Mouse (Mus musculus) embryonic facial prominence, embryonic 10.5 days (tissue): ENCODE data around the gene Pbx1. TPM values are rescaled to one million over a fixed set of nuclear protein-coding genes. Genes with fewer than 3 reads are reported as not detected.

ENCODE experiments used
- DNase-seq: peaks from one replicate; pipeline ENCODE4 v3.0.0-alpha.2; 2017; ENCODE audit warnings: low spot score
- H3K27ac ChIP-seq: fragments of 300-500 bp; sonication (generic); replicated peaks from 2 replicates; pipeline ENCODE4 v1.5.1; 2016; ENCODE audit warnings: mild to moderate bottlenecking
- H3K27me3 ChIP-seq: fragments of 300-500 bp; sonication (generic); replicated peaks from 2 replicates; pipeline ENCODE4 v1.6.1; 2016; ENCODE audit warnings: low read depth, mild to moderate bottlenecking; ENCODE audit not compliant: poor library complexity, severe bottlenecking
- H3K36me3 ChIP-seq: fragments of 300-500 bp; sonication (generic); replicated peaks from 2 replicates; pipeline ENCODE4 v1.6.1; 2016; ENCODE audit warnings: mild to moderate bottlenecking, moderate library complexity
- H3K4me1 ChIP-seq: fragments of 300-500 bp; sonication (generic); 2 replicates; pipeline ENCODE4 v1.6.1; 2016
- H3K4me3 ChIP-seq: fragments of 300-500 bp; sonication (generic); 2 replicates; pipeline ENCODE4 v1.5.1; 2016; ENCODE audit warnings: mild to moderate bottlenecking, moderate library complexity
- H3K9me3 ChIP-seq: fragments of 300-500 bp; sonication (generic); 2 replicates; pipeline ENCODE4 v1.6.1; 2016; ENCODE audit warnings: mild to moderate bottlenecking
- WGBS: fragments of 180-500 bp; shearing (Covaris S2); methylation state at CpG from one replicate; pipeline ENCODE4 v1.1.7; 2016; 5-methylcytosine and 5-hydroxymethylcytosine counted together
- polyA plus RNA-seq: library from polyadenylated mRNA; unstranded; fragments of >200 nt; fragmentation: Nextera tagmentation; extraction: Ambion mirVana; gene quantifications from 2 replicates; pipeline ENCODE4 v1.2.1, GENCODE M21; 2016

Pbx1 gene
- polyA plus RNA-seq, 1 experiment from 2014 or later, result 41.6 TPM

- 98% methylated on average over 1 of the region's 1 CpGs for WGBS
- no peak for DNase-seq
- Histone ChIP-seq H3K4me3 (no peak overlapping the region), H3K36me3 (peaks cover 9% of the 10 kb centered on the region), H3K9me3 (no peaks in the 10 kb centered on the region), H3K4me1 (peaks cover 48% of the 10 kb centered on the region), H3K27ac (no peak overlapping the region), H3K27me3 (no peaks in the 10 kb centered on the region)
Measured at GRCm38 (mm10) chr1:168233182-168233581, 198.9 kb downstream of the Pbx1 start.

GRCm38 (mm10) chr1:168231548-168232429, 200.3 kb downstream of the Pbx1 start:
- no peaks in the 10 kb centered on the region for H3K9me3 ChIP-seq
- H3K4me1 ChIP-seq, result peaks cover 51% of the 10 kb centered on the region
- no peaks in the 10 kb centered on the region for H3K27me3 ChIP-seq
- DNase-seq, result no peak
- no peak overlapping the region for H3K27ac ChIP-seq
- WGBS, result 92% methylated on average over 11 of the region's 11 CpGs
- no peak overlapping the region for H3K4me3 ChIP-seq
- peaks cover 9% of the 10 kb centered on the region for H3K36me3 ChIP-seq

DNA sequence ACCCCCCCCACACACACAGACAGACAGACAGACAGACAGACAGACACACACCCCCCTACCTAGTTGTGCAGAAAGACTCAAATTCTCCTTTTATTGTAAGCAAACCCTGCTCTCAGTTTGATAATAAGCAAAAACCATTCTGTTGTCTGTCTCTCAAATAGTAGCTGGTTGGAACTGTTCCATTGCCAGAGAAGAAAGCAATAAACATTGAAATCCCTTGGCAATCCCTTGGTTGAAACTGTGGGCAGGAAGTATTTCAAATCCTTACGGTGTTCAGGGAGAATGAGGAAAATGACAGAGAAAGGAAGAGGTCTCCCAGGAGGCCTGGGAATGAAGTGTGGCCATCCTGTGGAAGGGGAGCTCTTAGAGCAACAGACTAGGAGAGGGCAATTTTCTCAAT, 201.2 kb downstream of the Pbx1 start:
- Histone ChIP-seq H3K9me3 (no peaks in the 10 kb centered on the region), H3K36me3 (peaks cover 5% of the 10 kb centered on the region), H3K27ac (peak overlapping the region; percentile 75), H3K27me3 (no peaks in the 10 kb centered on the region), H3K4me1 (peaks cover 60% of the 10 kb centered on the region), H3K4me3 (no peak overlapping the region)
- no peak for DNase-seq
- WGBS, result 53% methylated on average over 1 of the region's 1 CpGs

DNA sequence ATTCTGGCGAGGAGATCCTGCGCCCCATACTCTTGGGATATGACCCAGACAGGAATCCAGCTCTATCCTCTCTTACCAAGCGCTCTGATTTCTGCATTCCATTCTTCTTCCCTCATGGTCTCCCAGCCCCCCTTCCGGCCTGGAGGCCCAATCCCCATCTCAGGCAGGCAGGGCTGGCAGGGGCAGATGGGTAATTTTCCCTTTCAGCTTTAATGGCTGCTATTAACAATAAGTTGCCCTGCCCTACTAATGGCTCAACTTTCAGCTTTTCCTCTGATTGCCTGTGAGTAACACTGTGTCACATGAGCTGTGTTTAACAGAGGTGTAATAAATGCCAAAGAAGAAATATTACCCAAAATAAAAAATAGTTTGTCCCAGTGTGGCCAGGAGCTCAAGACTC, 201.9 kb downstream of the Pbx1 start:
- Histone ChIP-seq H3K4me3 (no peak overlapping the region; the same call in 1 of the 2 replicates), H3K36me3 (peaks cover 5% of the 10 kb centered on the region), H3K27ac (peak overlapping the region; percentile 75), H3K9me3 (no peaks in the 10 kb centered on the region), H3K27me3 (no peaks in the 10 kb centered on the region), H3K4me1 (peaks cover 63% of the 10 kb centered on the region)
- DNase-seq, result peak; percentile 70
- WGBS, result 48% methylated on average over 4 of the region's 4 CpGs

- H3K9me3 ChIP-seq, result no peaks in the 10 kb centered on the region
- no peaks in the 10 kb centered on the region for H3K27me3 ChIP-seq
- no peak for DNase-seq
- H3K4me1 ChIP-seq, result peaks cover 67% of the 10 kb centered on the region
- H3K36me3 ChIP-seq, result peaks cover 5% of the 10 kb centered on the region
- H3K27ac ChIP-seq, result peak overlapping the region; percentile 51; the same call in 1 of the 2 replicates
- H3K4me3 ChIP-seq, result no peak overlapping the region
- 76% methylated on average over 6 of the region's 6 CpGs for WGBS
Measured at GRCm38 (mm10) chr1:168228756-168229526, 203.1 kb downstream of the Pbx1 start.

- Histone ChIP-seq H3K27ac (no peak overlapping the region), H3K9me3 (no peaks in the 10 kb centered on the region), H3K27me3 (no peaks in the 10 kb centered on the region), H3K36me3 (no peaks in the 10 kb centered on the region; the same call in 1 of the 2 replicates), H3K4me1 (peaks cover 68% of the 10 kb centered on the region), H3K4me3 (no peak overlapping the region)
- DNase-seq, result no peak
- WGBS, result 68% methylated on average over 6 of the region's 6 CpGs
Measured at GRCm38 (mm10) chr1:168226150-168226549, 205.9 kb downstream of the Pbx1 start.

GRCm38 (mm10) chr1:168225595-168226127, 206.4 kb downstream of the Pbx1 start:
- WGBS, result 90% methylated on average over 7 of the region's 7 CpGs
- Histone ChIP-seq H3K36me3 (no peaks in the 10 kb centered on the region; the same call in 1 of the 2 replicates), H3K27ac (no peak overlapping the region), H3K4me3 (no peak overlapping the region), H3K9me3 (no peaks in the 10 kb centered on the region), H3K27me3 (no peaks in the 10 kb centered on the region), H3K4me1 (peaks cover 68% of the 10 kb centered on the region)
- no peak for DNase-seq

DNA sequence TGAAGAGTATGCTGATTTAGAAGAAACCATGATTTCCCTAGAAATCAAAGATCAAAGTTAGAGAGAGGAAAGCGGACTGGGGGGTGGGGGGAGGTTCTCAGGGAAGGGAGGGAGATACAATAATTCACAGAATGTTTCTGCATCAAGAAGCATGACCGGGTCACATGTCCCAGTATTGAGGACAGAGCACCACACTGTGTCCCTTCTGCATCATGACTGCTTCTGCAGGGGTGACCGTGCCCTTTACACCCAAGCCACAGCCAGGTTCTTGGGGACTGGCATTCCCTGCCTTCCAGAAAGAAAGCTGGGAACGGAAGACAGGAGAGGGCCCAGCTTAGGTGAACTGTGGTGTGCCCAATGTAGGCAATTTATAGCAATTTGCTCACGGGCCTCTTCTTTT, 207.9 kb downstream of the Pbx1 start:
- H3K4me3 ChIP-seq, result no peak overlapping the region
- H3K27me3 ChIP-seq, result no peaks in the 10 kb centered on the region
- DNase-seq, result no peak
- H3K4me1 ChIP-seq, result peaks cover 68% of the 10 kb centered on the region
- 91% methylated on average over 5 of the region's 5 CpGs for WGBS
- no peaks in the 10 kb centered on the region; the same call in 1 of the 2 replicates for H3K36me3 ChIP-seq
- H3K27ac ChIP-seq, result no peak overlapping the region
- no peaks in the 10 kb centered on the region for H3K9me3 ChIP-seq

DNA sequence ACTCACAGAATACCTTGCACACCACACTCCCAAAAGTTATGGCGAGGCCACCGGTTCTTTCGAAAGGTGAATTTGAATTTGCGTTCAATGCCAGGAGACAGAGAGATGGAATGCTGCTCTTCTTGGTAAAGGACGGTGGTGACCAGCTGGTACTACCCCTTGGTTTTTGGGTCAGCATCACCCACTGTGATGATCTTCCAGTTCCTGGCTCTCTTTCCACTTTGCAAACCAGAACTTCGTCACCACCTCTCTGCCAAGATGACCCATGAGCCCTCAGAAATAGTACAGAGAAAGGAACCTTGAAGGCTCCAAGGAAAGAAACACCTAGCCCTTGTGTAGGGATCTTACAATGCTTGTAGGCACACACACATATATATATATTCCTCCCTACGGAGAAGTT, 209.3 kb downstream of the Pbx1 start:
- Histone ChIP-seq H3K27ac (no peak overlapping the region), H3K36me3 (no peaks in the 10 kb centered on the region; the same call in 1 of the 2 replicates), H3K9me3 (no peaks in the 10 kb centered on the region), H3K4me1 (peaks cover 72% of the 10 kb centered on the region), H3K4me3 (no peak overlapping the region), H3K27me3 (no peaks in the 10 kb centered on the region)
- WGBS, result 94% methylated on average over 7 of the region's 7 CpGs
- DNase-seq, result no peak

GRCm38 (mm10) chr1:168221071-168221521, 211.0 kb downstream of the Pbx1 start:
- WGBS, result 39% methylated on average over 14 of the region's 14 CpGs
- Histone ChIP-seq H3K27me3 (no peaks in the 10 kb centered on the region), H3K4me1 (peaks cover 69% of the 10 kb centered on the region), H3K36me3 (no peaks in the 10 kb centered on the region; the same call in 1 of the 2 replicates), H3K4me3 (0 out of 2 replicates have a peak overlapping the region, but pooled peaks have one; percentile 1), H3K27ac (peak overlapping the region; percentile 16), H3K9me3 (no peaks in the 10 kb centered on the region)
- DNase-seq, result peak; percentile 41

DNA sequence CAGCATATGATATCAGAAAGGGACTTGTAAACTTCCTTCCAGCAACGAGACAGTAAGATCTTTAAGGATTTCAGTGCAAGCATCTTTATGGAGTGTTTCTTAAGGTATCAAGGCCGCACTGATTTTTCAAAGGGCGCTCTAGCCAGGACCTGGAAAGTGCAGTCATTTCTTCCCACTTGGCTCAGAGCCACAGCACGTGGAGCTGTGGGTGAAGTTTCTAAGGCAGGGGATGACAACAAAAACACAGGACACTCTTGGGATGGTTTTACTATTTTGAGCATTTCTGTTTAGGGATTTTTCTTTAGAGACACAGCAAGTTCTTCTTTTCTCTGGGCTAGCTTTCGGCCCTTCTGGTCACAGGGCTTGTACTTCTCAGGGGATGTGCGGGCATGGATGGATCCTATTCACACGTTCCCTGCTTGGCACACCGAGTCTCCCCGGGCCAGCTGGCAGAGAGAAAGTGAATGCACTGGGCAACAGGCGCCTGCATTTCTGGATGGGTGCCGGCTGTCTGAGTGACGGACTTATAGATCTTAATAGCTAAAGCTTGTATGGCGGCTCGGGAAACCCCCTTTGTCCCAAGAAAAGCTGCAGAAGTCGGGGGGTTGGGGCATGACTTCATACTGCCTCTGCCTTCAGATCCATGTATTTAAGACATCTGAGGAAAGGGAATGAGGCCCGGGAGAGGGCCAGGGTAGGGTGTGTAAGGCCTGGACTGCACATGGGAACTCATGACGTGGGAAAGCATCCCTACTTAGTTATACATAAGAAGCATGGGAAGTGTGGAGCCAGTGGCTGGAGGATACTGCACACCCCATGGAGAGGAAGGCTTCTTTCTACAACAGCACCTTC, 215.9 kb downstream of the Pbx1 start:
- H3K27ac ChIP-seq, result peak overlapping the region; percentile 40; the same call in 1 of the 2 replicates
- H3K4me3 ChIP-seq, result no peak overlapping the region
- no peaks in the 10 kb centered on the region for H3K9me3 ChIP-seq
- WGBS, result 87% methylated on average over 17 of the region's 17 CpGs
- no peaks in the 10 kb centered on the region for H3K27me3 ChIP-seq
- DNase-seq, result no peak
- H3K4me1 ChIP-seq, result peaks cover 69% of the 10 kb centered on the region
- no peaks in the 10 kb centered on the region for H3K36me3 ChIP-seq

DNA sequence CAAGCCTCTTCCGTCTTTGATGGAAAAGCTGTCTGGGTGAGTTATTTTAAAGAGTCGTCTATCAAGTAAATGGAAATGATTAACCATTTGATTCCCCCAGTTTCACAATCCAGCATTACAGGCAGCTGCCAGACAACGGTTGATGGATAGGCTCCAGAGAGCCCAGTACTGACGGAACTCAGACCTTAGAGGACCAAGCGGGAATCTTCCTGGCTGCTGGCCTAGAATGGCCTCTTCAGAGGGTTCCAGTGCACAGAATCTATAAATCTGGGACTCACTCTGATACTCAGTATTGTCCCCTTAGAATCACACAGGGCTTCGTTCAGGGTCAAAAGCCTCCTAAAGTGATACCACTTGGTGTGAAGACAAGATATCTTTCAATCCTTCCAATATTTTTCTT, 216.6 kb downstream of the Pbx1 start:
- H3K27ac ChIP-seq, result no peak overlapping the region
- no peak for DNase-seq
- no peaks in the 10 kb centered on the region for H3K9me3 ChIP-seq
- H3K4me3 ChIP-seq, result no peak overlapping the region
- WGBS, result 74% methylated on average over 6 of the region's 6 CpGs
- H3K27me3 ChIP-seq, result no peaks in the 10 kb centered on the region
- H3K4me1 ChIP-seq, result peaks cover 63% of the 10 kb centered on the region
- peaks cover under 1% of the 10 kb centered on the region for H3K36me3 ChIP-seq
